Mouse (Mus musculus) cerebellum, postnatal 4 days (tissue): ENCODE measurements around the gene Fbn1.

Experiments
- DNase-seq, 2 experiments: peaks; one replicate each; pipeline ENCODE4 v3.0.0; 2022; ENCODE audit warnings: low spot score in 2 of 2, mixed read lengths in 1 of 2

The Fbn1 gene

GRCm38 (mm10) chr2:125340381-125340780 is 167.4 kb downstream of the Fbn1 start:
- no peak for DNase-seq

DNA sequence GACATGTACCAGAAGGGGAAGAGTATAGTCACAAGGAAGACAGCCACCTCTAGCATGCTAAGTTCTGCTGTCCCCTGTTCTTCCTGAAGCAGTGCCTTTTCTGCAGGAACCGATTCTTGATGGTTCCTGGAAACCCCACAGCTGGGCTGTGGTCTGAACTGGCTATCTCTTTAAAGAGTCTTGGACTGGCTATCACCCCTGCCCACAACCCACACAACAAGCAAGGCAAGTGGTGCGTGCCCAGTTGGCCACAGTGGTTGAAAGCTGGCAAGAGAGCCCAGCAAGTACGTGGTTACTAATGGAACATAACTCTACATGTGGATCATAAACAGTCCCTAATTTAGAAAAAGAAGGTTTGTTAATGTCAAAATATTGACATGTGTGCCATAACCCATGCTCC is 170.6 kb downstream of the Fbn1 start:
- no peak for DNase-seq

- DNase-seq: no peak
These were observed 172.6 kb downstream of the Fbn1 start for GRCm38 (mm10) chr2:125335206-125335605.

- no peak for DNase-seq
These were observed 173.6 kb downstream of the Fbn1 start for GRCm38 (mm10) chr2:125334163-125334562.

DNA sequence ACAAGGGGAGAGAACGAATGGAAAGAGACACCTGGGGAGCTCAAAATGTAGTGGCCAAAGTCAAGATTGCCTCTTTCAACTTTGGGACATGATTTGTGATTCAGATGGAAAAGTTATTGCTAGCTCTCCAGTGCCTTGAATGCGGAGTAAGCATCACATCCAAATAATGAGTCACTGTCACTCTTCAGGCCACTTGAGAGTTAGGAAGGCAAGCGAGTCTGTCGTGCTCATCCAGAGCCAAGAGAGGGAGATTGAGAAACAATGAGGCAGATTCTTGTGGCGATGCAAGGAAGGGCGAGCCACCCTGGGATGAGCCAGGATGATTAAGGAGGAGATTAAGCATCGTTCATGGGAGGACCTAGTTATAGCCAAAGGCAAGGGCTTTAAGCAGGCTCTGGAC is 176.2 kb downstream of the Fbn1 start:
- DNase-seq: no peak

GRCm38 (mm10) chr2:125330506-125330905 is 177.3 kb downstream of the Fbn1 start:
- no peak for DNase-seq

GRCm38 (mm10) chr2:125325125-125325855 is 182.5 kb downstream of the Fbn1 start:
- no peak for DNase-seq

DNA sequence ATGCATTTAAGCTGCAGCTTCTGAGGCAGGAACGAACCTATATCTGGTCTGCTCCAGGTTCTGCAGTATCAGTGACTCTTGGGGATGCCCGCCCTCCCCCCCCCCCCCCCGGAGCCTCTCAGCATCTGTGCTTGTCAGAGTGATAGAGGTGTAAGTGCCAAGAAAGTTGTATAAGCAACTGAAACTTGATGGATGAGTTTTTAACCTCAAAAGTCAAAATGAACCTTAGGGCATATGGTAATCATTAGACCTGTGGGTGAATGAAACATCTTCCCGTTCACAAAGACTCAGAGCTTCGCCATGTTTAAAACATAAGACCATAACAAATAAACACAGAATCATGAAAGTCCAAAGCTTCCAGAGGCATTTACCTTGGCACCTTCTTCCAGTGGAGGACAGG is 183.3 kb downstream of the Fbn1 start:
- no peak for DNase-seq

- DNase-seq: no peak
These were observed 184.4 kb downstream of the Fbn1 start for GRCm38 (mm10) chr2:125323347-125323746.

DNA sequence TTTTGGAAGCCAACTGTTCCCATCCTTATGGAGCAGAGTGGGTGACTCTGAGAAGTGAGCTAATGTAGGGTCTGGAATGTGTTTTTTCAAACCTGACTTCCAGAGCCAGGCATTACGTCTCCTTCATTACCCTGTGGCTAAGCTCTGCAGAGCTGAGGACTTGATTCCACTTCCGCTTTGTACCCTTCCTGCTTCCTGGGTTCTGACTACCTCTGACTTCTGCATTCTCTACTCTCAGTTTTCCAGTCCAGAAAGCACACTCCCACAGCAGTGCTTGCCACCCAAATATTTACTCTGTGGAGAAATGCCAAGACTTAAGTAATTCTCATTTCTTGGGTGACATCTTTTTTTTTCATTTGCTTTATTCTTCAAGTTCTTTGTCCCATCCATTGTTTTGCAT is 185.2 kb downstream of the Fbn1 start:
- no peak for DNase-seq

DNA sequence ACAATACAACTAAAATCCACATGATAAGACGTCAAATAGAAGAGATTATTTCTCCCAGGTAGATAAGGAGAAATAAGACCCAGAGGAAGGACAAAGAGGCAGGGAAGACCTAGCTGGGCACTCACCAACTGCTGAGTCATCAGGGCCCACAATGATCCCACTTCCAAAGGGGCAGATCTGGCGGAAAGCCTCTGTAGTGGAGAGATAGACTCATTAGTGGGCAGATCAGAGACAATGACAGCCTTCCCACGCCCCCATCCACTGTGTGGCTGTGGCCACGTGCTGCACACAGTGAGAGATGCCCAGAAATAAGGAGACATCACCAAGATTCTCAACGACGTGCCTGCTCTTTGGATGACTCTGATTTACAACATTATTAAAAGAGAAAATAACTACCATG is 186.7 kb downstream of the Fbn1 start:
- DNase-seq: no peak

DNA sequence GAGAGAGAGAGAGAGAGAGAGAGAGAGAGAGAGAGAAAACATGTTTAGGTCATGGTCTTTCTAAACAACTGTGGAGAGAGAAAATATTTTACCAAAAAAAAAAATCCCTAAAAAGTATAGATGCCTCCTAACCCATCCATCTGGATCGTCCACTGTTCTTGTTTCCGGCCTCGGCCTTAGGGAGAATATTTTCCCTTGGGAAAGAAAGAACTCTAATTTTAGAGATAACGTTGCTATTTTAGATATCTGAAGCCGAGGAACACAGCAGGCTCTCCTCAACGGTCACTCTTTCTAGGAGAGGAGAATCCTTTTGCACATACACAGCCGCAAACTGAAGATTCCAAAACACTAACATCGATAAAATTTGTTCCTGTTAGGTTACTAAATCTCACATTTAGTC is 188.1 kb downstream of the Fbn1 start:
- DNase-seq: no peak

- DNase-seq: no peak
These were observed 189.3 kb downstream of the Fbn1 start for GRCm38 (mm10) chr2:125318371-125319061.

GRCm38 (mm10) chr2:125315203-125315602 is 192.6 kb downstream of the Fbn1 start:
- DNase-seq: no peak

GRCm38 (mm10) chr2:125314169-125314925 is 193.4 kb downstream of the Fbn1 start:
- no peak for DNase-seq

- no peak for DNase-seq
These were observed 198.1 kb downstream of the Fbn1 start for GRCm38 (mm10) chr2:125309710-125310109.

- no peak for DNase-seq
These were observed 202.1 kb downstream of the Fbn1 start for GRCm38 (mm10) chr2:125305671-125306070.

- no peak for DNase-seq
These were observed 203.0 kb downstream of the Fbn1 start for GRCm38 (mm10) chr2:125304746-125305145.

- no peak for DNase-seq
These were observed 203.9 kb downstream of the Fbn1 start for GRCm38 (mm10) chr2:125303764-125304384.

DNA sequence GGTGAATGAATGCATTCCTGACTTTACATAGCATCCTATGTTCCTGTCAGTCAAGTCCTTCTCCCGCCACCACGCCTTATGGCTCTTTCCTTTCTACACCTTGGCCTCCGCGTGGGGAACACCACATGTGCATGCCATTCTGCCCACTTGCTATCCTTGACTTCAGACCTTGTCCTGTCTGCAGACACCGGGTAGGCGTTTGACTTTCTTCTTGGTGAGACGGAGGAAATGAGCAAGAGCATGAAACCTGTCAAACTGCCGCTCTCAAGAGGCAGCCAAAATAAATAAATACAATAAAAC is 205.2 kb downstream of the Fbn1 start:
- no peak for DNase-seq

- no peak for DNase-seq
These were observed 205.7 kb downstream of the Fbn1 start for GRCm38 (mm10) chr2:125301877-125302624.

GRCm38 (mm10) chr2:125298841-125299240 is 209.0 kb downstream of the Fbn1 start:
- no peak for DNase-seq
